Mouse (Mus musculus) kidney, postnatal 14 days (tissue): ENCODE measurements around the gene Tacr3.

Experiments
- DNase-seq: peaks from one replicate; pipeline ENCODE4 v3.0.0; 2022; ENCODE audit warnings: mixed read lengths

The Tacr3 gene

GRCm38 (mm10) chr3:134828875-134829530 is at the start of gene Tacr3:
TSS of gene Tacr3 (plus strand) at chr3:134829007.
- DNase-seq = peak; percentile 2

- no peak for DNase-seq
Measured at GRCm38 (mm10) chr3:134828492-134828874, 324 bp upstream of the Tacr3 start.

- DNase-seq = peak; percentile 1
Measured at GRCm38 (mm10) chr3:134829531-134829921, 719 bp downstream of the Tacr3 start.

GRCm38 (mm10) chr3:134851342-134851741 is 22.5 kb downstream of the Tacr3 start:
- DNase-seq = no peak

GRCm38 (mm10) chr3:134877701-134878100 is 48.9 kb downstream of the Tacr3 start:
- DNase-seq = no peak

- DNase-seq = no peak
Measured at GRCm38 (mm10) chr3:134895831-134896230, 67.0 kb downstream of the Tacr3 start.

- DNase-seq = no peak
Measured at GRCm38 (mm10) chr3:134908890-134909289, 80.1 kb downstream of the Tacr3 start.

GRCm38 (mm10) chr3:134934703-134935102 is 105.9 kb downstream of the Tacr3 start:
- DNase-seq = no peak

GRCm38 (mm10) chr3:134935461-134935860 is 106.7 kb downstream of the Tacr3 start:
- no peak for DNase-seq

GRCm38 (mm10) chr3:134963461-134963860 is 134.7 kb downstream of the Tacr3 start:
- DNase-seq = no peak

- no peak for DNase-seq
Measured at GRCm38 (mm10) chr3:134978902-134979301, 150.1 kb downstream of the Tacr3 start.

GRCm38 (mm10) chr3:134980140-134980539 is 151.3 kb downstream of the Tacr3 start:
- DNase-seq = no peak
